Mouse (Mus musculus): ENCODE data around the gene Slx1b. TPM values are rescaled to one million over a fixed set of nuclear protein-coding genes. Genes with fewer than 3 reads are reported as not detected.

Gene Slx1b
- polyA plus RNA-seq, 1 experiment from 2014 or later = 7.1 TPM

- Histone ChIP-seq H3K27me3 (replicated peaks; ENCODE audit: control insufficient read depth, insufficient read depth, low read length) (no peaks in the 10 kb centered on the region), H3K9me3 (ENCODE audit: control insufficient read depth, low read length) (no peaks in the 10 kb centered on the region), H3K27ac (ENCODE audit: low read depth) (no peak overlapping the region), H3K4me2 (ENCODE audit: low read length) (no peak overlapping the region), H3K4me3 (ENCODE audit: low read depth, low read length) (no peak overlapping the region), H3K36me3 (ENCODE audit: control insufficient read depth, insufficient read depth, low read length) (no peaks in the 10 kb centered on the region), H3K4me1 (replicated peaks; ENCODE audit: control insufficient read depth, insufficient read depth, low read length) (no peaks in the 10 kb centered on the region), H3K9ac (ENCODE audit: low read length) (no peak overlapping the region)
- DNase-seq (ENCODE audit: low spot score) = no peak
- WGBS = 81% methylated on average over 5 of the region's 5 CpGs
- ATAC-seq (replicated peaks; ENCODE audit: low FRiP score, low TSS enrichment, low read depth) = no peak
Measured at GRCm38 (mm10) chr7:126725667-126726066, 30.1 kb upstream of the Slx1b start.

GRCm38 (mm10) chr7:126725077-126725476 lies 29.5 kb upstream of the Slx1b start:
- no peaks in the 10 kb centered on the region for H3K4me1 ChIP-seq (replicated peaks; ENCODE audit: control insufficient read depth, insufficient read depth, low read length)
- 66% methylated on average over 3 of the region's 3 CpGs for WGBS
- H3K36me3 ChIP-seq (ENCODE audit: control insufficient read depth, insufficient read depth, low read length) = no peaks in the 10 kb centered on the region
- ATAC-seq (replicated peaks; ENCODE audit: low FRiP score, low TSS enrichment, low read depth) (no peak), DNase-seq (ENCODE audit: low spot score) (no peak)
- H3K9ac ChIP-seq (ENCODE audit: low read length) = no peak overlapping the region
- no peak overlapping the region for H3K27ac ChIP-seq (ENCODE audit: low read depth)
- no peak overlapping the region for H3K4me2 ChIP-seq (ENCODE audit: low read length)
- H3K4me3 ChIP-seq (ENCODE audit: low read depth, low read length) = no peak overlapping the region
- H3K27me3 ChIP-seq (replicated peaks; ENCODE audit: control insufficient read depth, insufficient read depth, low read length) = no peaks in the 10 kb centered on the region
- H3K9me3 ChIP-seq (ENCODE audit: control insufficient read depth, low read length) = no peaks in the 10 kb centered on the region

GRCm38 (mm10) chr7:126721635-126722034 lies 26.1 kb upstream of the Slx1b start:
- Histone ChIP-seq H3K4me3 (ENCODE audit: low read depth, low read length) (no peak overlapping the region), H3K27ac (ENCODE audit: low read depth) (no peak overlapping the region), H3K4me2 (ENCODE audit: low read length) (no peak overlapping the region), H3K9me3 (ENCODE audit: control insufficient read depth, low read length) (no peaks in the 10 kb centered on the region), H3K4me1 (replicated peaks; ENCODE audit: control insufficient read depth, insufficient read depth, low read length) (no peaks in the 10 kb centered on the region), H3K27me3 (replicated peaks; ENCODE audit: control insufficient read depth, insufficient read depth, low read length) (no peaks in the 10 kb centered on the region), H3K9ac (ENCODE audit: low read length) (no peak overlapping the region), H3K36me3 (ENCODE audit: control insufficient read depth, insufficient read depth, low read length) (no peaks in the 10 kb centered on the region)
- ATAC-seq (replicated peaks; ENCODE audit: low FRiP score, low TSS enrichment, low read depth) (no peak), DNase-seq (ENCODE audit: low spot score) (no peak)
- WGBS = 89% methylated on average over 13 of the region's 13 CpGs

- ATAC-seq (replicated peaks; ENCODE audit: low FRiP score, low TSS enrichment, low read depth) = no peak
- 91% methylated on average over 5 of the region's 5 CpGs for WGBS
- Histone ChIP-seq H3K9ac (ENCODE audit: low read length) (no peak overlapping the region), H3K4me3 (ENCODE audit: low read depth, low read length) (no peak overlapping the region), H3K27me3 (replicated peaks; ENCODE audit: control insufficient read depth, insufficient read depth, low read length) (no peaks in the 10 kb centered on the region), H3K36me3 (ENCODE audit: control insufficient read depth, insufficient read depth, low read length) (no peaks in the 10 kb centered on the region), H3K9me3 (ENCODE audit: control insufficient read depth, low read length) (no peaks in the 10 kb centered on the region), H3K27ac (ENCODE audit: low read depth) (no peak overlapping the region), H3K4me1 (replicated peaks; ENCODE audit: control insufficient read depth, insufficient read depth, low read length) (no peaks in the 10 kb centered on the region), H3K4me2 (ENCODE audit: low read length) (no peak overlapping the region)
- DNase-seq (ENCODE audit: low spot score) = no peak
Measured at GRCm38 (mm10) chr7:126718787-126719337, 23.3 kb upstream of the Slx1b start.

- H3K9me3 ChIP-seq (ENCODE audit: control insufficient read depth, low read length) = no peaks in the 10 kb centered on the region
- no peak overlapping the region for H3K4me2 ChIP-seq (ENCODE audit: low read length)
- H3K27me3 ChIP-seq (replicated peaks; ENCODE audit: control insufficient read depth, insufficient read depth, low read length) = no peaks in the 10 kb centered on the region
- no peak overlapping the region for H3K4me3 ChIP-seq (ENCODE audit: low read depth, low read length)
- DNase-seq (ENCODE audit: low spot score) (no peak), ATAC-seq (replicated peaks; ENCODE audit: low FRiP score, low TSS enrichment, low read depth) (no peak)
- 71% methylated on average over 3 of the region's 3 CpGs for WGBS
- H3K4me1 ChIP-seq (replicated peaks; ENCODE audit: control insufficient read depth, insufficient read depth, low read length) = no peaks in the 10 kb centered on the region
- H3K36me3 ChIP-seq (ENCODE audit: control insufficient read depth, insufficient read depth, low read length) = no peaks in the 10 kb centered on the region
- H3K9ac ChIP-seq (ENCODE audit: low read length) = no peak overlapping the region
- H3K27ac ChIP-seq (ENCODE audit: low read depth) = no peak overlapping the region
Measured at GRCm38 (mm10) chr7:126717566-126717965, 22.0 kb upstream of the Slx1b start.

GRCm38 (mm10) chr7:126715679-126716078 lies 20.1 kb upstream of the Slx1b start:
- DNase-seq (ENCODE audit: low spot score) = no peak
- ATAC-seq (replicated peaks; ENCODE audit: low FRiP score, low TSS enrichment, low read depth) = no peak
- Histone ChIP-seq H3K27me3 (replicated peaks; ENCODE audit: control insufficient read depth, insufficient read depth, low read length) (no peaks in the 10 kb centered on the region), H3K4me2 (ENCODE audit: low read length) (no peak overlapping the region), H3K4me3 (ENCODE audit: low read depth, low read length) (no peak overlapping the region), H3K9me3 (ENCODE audit: control insufficient read depth, low read length) (no peaks in the 10 kb centered on the region), H3K4me1 (replicated peaks; ENCODE audit: control insufficient read depth, insufficient read depth, low read length) (no peaks in the 10 kb centered on the region), H3K36me3 (ENCODE audit: control insufficient read depth, insufficient read depth, low read length) (no peaks in the 10 kb centered on the region), H3K27ac (ENCODE audit: low read depth) (no peak overlapping the region), H3K9ac (ENCODE audit: low read length) (no peak overlapping the region)
- 79% methylated on average over 4 of the region's 4 CpGs for WGBS

GRCm38 (mm10) chr7:126711910-126712309 lies 16.3 kb upstream of the Slx1b start:
- Histone ChIP-seq H3K27me3 (replicated peaks; ENCODE audit: control insufficient read depth, insufficient read depth, low read length) (no peaks in the 10 kb centered on the region), H3K4me1 (replicated peaks; ENCODE audit: control insufficient read depth, insufficient read depth, low read length) (no peaks in the 10 kb centered on the region), H3K4me3 (ENCODE audit: low read depth, low read length) (no peak overlapping the region), H3K27ac (ENCODE audit: low read depth) (no peak overlapping the region), H3K9me3 (ENCODE audit: control insufficient read depth, low read length) (no peaks in the 10 kb centered on the region), H3K9ac (ENCODE audit: low read length) (no peak overlapping the region), H3K36me3 (ENCODE audit: control insufficient read depth, insufficient read depth, low read length) (no peaks in the 10 kb centered on the region), H3K4me2 (ENCODE audit: low read length) (no peak overlapping the region)
- DNase-seq (ENCODE audit: low spot score) (no peak), ATAC-seq (replicated peaks; ENCODE audit: low FRiP score, low TSS enrichment, low read depth) (no peak)
- WGBS = 77% methylated on average over 3 of the region's 3 CpGs

GRCm38 (mm10) chr7:126710266-126710665 lies 14.7 kb upstream of the Slx1b start:
- 63% methylated on average over 4 of the region's 4 CpGs for WGBS
- Histone ChIP-seq H3K27me3 (replicated peaks; ENCODE audit: control insufficient read depth, insufficient read depth, low read length) (peaks cover 10% of the 10 kb centered on the region; the same call in 1 of the 2 replicates), H3K4me1 (replicated peaks; ENCODE audit: control insufficient read depth, insufficient read depth, low read length) (no peaks in the 10 kb centered on the region), H3K9ac (ENCODE audit: low read length) (no peak overlapping the region), H3K4me2 (ENCODE audit: low read length) (no peak overlapping the region), H3K27ac (ENCODE audit: low read depth) (no peak overlapping the region), H3K9me3 (ENCODE audit: control insufficient read depth, low read length) (no peaks in the 10 kb centered on the region), H3K4me3 (ENCODE audit: low read depth, low read length) (no peak overlapping the region), H3K36me3 (ENCODE audit: control insufficient read depth, insufficient read depth, low read length) (no peaks in the 10 kb centered on the region)
- DNase-seq (ENCODE audit: low spot score) = no peak
- no peak for ATAC-seq (replicated peaks; ENCODE audit: low FRiP score, low TSS enrichment, low read depth)

GRCm38 (mm10) chr7:126708175-126708952 lies 12.8 kb upstream of the Slx1b start:
- Histone ChIP-seq H3K9me3 (ENCODE audit: control insufficient read depth, low read length) (no peaks in the 10 kb centered on the region), H3K27ac (ENCODE audit: low read depth) (no peak overlapping the region), H3K36me3 (ENCODE audit: control insufficient read depth, insufficient read depth, low read length) (no peaks in the 10 kb centered on the region), H3K4me3 (ENCODE audit: low read depth, low read length) (no peak overlapping the region), H3K9ac (ENCODE audit: low read length) (no peak overlapping the region), H3K27me3 (replicated peaks; ENCODE audit: control insufficient read depth, insufficient read depth, low read length) (peaks cover 23% of the 10 kb centered on the region), H3K4me1 (replicated peaks; ENCODE audit: control insufficient read depth, insufficient read depth, low read length) (0 out of 2 replicates have a peak, but pooled peaks cover 3% of the 10 kb centered on the region), H3K4me2 (ENCODE audit: low read length) (no peak overlapping the region)
- no peak for ATAC-seq (replicated peaks; ENCODE audit: low FRiP score, low TSS enrichment, low read depth)
- WGBS = 82% methylated on average over 10 of the region's 10 CpGs
- no peak for DNase-seq (ENCODE audit: low spot score)

Measured in intestine, embryonic 14.5 days (tissue).